Mouse (Mus musculus): ENCODE results near the gene Clstn1.

GRCm38 (mm10) chr4:149549221-149549925 is 36.9 kb upstream of the Clstn1 start:
- TF ChIP-seq CTCF (IDR thresholded peaks at IDR 0.05; ENCODE audit: extremely low read depth, insufficient read depth, low read length) (peak; percentile 97), POLR2A (IDR thresholded peaks at IDR 0.05; ENCODE audit: extremely low read depth, insufficient read depth, low read length) (no peak)
